Mouse (Mus musculus) liver, embryonic 12.5 days (tissue): ENCODE results near the gene Crcp. TPM values are rescaled to one million over a fixed set of nuclear protein-coding genes. Genes with fewer than 3 reads are reported as not detected.

Experiments used
- ATAC-seq: fragments of 200-750 bp; cut with Nextera tagmentation; 2 replicates; pipeline ENCODE4 v1.8.0; 2017; ENCODE audit warnings: moderate number of reproducible peaks, mild to moderate bottlenecking, moderate library complexity
- H3K27ac ChIP-seq: fragments of 300-500 bp; sonication (generic); 2 replicates; pipeline ENCODE4 v1.5.1; 2016; ENCODE audit warnings: mild to moderate bottlenecking
- H3K27me3 ChIP-seq: fragments of 300-500 bp; sonication (generic); replicated peaks from 2 replicates; pipeline ENCODE4 v1.6.1; 2016; ENCODE audit warnings: mild to moderate bottlenecking, moderate library complexity
- H3K36me3 ChIP-seq: fragments of 300-500 bp; sonication (generic); 2 replicates; pipeline ENCODE4 v1.6.1; 2016; ENCODE audit warnings: mild to moderate bottlenecking, moderate library complexity
- H3K4me1 ChIP-seq: fragments of 300-500 bp; sonication (generic); 2 replicates; pipeline ENCODE4 v1.6.1; 2016
- H3K4me2 ChIP-seq: fragments of 300-500 bp; sonication (generic); 2 replicates; pipeline ENCODE4 v1.6.1; 2016; ENCODE audit warnings: mild to moderate bottlenecking, moderate library complexity
- H3K4me3 ChIP-seq: fragments of 300-500 bp; sonication (generic); 2 replicates; pipeline ENCODE4 v1.5.1; 2016; ENCODE audit warnings: mild to moderate bottlenecking, moderate library complexity
- H3K9ac ChIP-seq: fragments of 300-500 bp; sonication (generic); 2 replicates; pipeline ENCODE4 v1.6.1; 2016; ENCODE audit warnings: mild to moderate bottlenecking, moderate library complexity
- H3K9me3 ChIP-seq: fragments of 300-500 bp; sonication (generic); replicated peaks from 2 replicates; pipeline ENCODE4 v1.6.1; 2016; ENCODE audit warnings: mild to moderate bottlenecking, moderate library complexity
- WGBS: fragments of 180-500 bp; shearing (Covaris S2); methylation state at CpG from one replicate; pipeline ENCODE4 v1.1.7; 2016; ENCODE audit not compliant: insufficient replicate concordance; 5-methylcytosine and 5-hydroxymethylcytosine counted together
- polyA plus RNA-seq: library from polyadenylated mRNA; unstranded; fragments of >200 nt; fragmentation: Nextera tagmentation; extraction: Ambion mirVana; gene quantifications from 2 replicates; pipeline ENCODE4 v1.2.1, GENCODE M21; 2016

Crcp gene
- polyA plus RNA-seq, 1 experiment from 2014 or later = 34.7 TPM

DNA sequence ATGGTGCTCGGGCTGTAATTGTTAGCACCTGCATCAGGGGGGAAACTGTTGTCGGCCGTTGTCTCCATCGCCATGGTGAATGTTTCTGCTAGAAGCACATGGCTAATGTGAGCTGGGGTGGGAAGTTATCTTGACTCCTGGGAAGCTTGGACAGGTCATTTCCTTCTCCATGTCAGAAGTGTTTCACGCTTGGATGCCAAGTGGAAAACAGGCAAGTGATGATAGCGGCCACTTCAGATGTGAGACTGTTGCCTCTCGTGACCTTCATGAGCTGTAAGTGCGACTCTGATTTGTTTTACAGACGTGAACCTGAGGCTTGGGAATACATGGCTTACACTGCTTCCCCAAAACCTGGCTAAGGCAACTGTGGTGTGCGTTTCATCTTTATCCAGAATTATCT is 17.5 kb downstream of the Crcp start:
- peaks cover 94% of the 10 kb centered on the region for H3K36me3 ChIP-seq
- no peaks in the 10 kb centered on the region for H3K27me3 ChIP-seq
- H3K4me2 ChIP-seq = no peak overlapping the region
- no peak for ATAC-seq
- H3K4me1 ChIP-seq = no peaks in the 10 kb centered on the region
- no peak overlapping the region for H3K27ac ChIP-seq
- H3K4me3 ChIP-seq = no peak overlapping the region
- WGBS = 89% methylated on average over 10 of the region's 10 CpGs
- H3K9me3 ChIP-seq = no peaks in the 10 kb centered on the region
- no peak overlapping the region for H3K9ac ChIP-seq

DNA sequence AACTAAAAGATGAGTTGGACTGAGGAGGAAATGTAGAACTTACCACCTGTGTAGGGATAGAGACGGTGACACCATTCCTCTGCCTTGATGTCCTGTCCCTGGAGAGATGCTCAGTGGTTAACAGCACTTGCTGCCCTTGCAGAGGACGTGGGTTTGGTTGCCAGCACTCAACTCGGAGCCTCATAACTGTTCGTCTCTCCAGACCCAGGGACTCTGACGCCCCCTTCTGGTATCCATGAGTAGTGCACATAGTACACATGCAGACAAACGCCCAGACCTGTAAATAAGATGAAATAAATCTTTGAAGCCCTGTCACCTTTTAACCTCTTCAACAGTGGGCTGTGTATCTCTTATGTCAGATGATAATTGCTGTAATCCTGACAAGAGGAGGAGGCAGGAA is 17.9 kb downstream of the Crcp start:
- no peaks in the 10 kb centered on the region for H3K4me1 ChIP-seq
- H3K4me2 ChIP-seq = no peak overlapping the region
- no peak overlapping the region for H3K4me3 ChIP-seq
- no peak overlapping the region for H3K27ac ChIP-seq
- no peak overlapping the region for H3K9ac ChIP-seq
- peaks cover 92% of the 10 kb centered on the region for H3K36me3 ChIP-seq
- H3K27me3 ChIP-seq = no peaks in the 10 kb centered on the region
- WGBS = 71% methylated on average over 6 of the region's 6 CpGs
- H3K9me3 ChIP-seq = no peaks in the 10 kb centered on the region
- no peak for ATAC-seq

DNA sequence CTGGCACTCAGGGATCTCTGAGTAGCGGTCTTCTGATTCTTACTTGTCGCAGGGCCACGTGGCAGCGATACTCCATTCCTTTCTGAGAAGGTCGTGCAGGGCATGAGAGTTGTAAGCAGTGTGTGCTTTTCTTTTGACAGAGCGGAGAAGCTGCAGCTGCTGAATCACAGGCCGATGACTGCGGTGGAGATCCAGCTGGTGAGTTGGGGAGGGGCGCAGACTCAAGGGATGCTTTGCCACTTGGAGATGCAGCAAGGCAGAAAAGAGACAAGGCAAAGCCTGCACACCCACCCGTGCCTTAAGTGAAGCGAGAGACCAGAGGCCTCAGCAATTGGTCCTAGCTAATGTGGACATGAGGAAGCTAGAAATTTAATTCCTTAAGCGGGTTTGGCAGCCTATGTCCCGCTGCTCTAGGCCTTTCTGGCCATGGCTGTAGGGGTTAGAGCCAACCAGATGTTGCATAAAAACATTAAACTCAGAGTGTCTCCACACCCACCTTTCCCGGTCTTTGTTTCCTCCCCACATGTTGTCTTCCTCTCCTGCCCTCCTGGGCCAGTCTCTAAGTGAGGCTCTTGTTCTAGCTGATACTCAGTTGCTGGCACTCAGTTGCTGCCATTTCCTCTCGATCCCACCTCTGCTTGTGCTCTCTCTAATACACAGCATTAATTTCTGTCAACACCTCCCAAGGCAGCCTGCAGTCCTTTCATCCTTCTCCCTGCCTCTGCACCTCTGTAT is 19.9 kb downstream of the Crcp start:
- Histone ChIP-seq H3K27me3 (no peaks in the 10 kb centered on the region), H3K4me3 (no peak overlapping the region), H3K36me3 (peaks cover 87% of the 10 kb centered on the region), H3K9me3 (no peaks in the 10 kb centered on the region), H3K27ac (no peak overlapping the region), H3K9ac (no peak overlapping the region), H3K4me2 (no peak overlapping the region), H3K4me1 (peaks cover 12% of the 10 kb centered on the region)
- 90% methylated on average over 15 of the region's 15 CpGs for WGBS
- no peak for ATAC-seq

DNA sequence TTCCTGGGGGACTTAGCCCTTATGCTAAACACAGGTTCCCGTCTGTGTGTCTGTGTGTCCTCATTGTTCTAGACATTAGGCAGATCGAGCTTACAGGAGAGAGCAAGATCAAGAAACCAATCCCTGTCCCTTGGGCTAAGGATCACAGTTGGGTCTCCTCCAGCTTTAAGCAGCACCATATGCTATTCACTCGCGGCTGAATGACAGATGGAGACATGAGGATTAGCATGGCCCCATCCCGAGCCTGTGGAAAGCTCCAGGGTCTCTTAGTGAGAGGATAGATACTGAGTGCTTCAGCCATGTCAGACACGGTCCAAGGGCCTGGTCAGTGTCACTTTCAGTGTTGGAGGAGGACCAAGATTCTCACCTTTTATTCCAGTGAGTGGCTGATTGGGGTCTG is 21.3 kb downstream of the Crcp start:
- H3K27me3 ChIP-seq = no peaks in the 10 kb centered on the region
- no peak overlapping the region for H3K4me2 ChIP-seq
- no peaks in the 10 kb centered on the region for H3K9me3 ChIP-seq
- no peak for ATAC-seq
- H3K4me1 ChIP-seq = peaks cover 15% of the 10 kb centered on the region
- no peak overlapping the region for H3K4me3 ChIP-seq
- 70% methylated on average over 6 of the region's 6 CpGs for whole genome bisulfite sequencing
- no peak overlapping the region for H3K27ac ChIP-seq
- peaks cover 85% of the 10 kb centered on the region for H3K36me3 ChIP-seq
- no peak overlapping the region for H3K9ac ChIP-seq

DNA sequence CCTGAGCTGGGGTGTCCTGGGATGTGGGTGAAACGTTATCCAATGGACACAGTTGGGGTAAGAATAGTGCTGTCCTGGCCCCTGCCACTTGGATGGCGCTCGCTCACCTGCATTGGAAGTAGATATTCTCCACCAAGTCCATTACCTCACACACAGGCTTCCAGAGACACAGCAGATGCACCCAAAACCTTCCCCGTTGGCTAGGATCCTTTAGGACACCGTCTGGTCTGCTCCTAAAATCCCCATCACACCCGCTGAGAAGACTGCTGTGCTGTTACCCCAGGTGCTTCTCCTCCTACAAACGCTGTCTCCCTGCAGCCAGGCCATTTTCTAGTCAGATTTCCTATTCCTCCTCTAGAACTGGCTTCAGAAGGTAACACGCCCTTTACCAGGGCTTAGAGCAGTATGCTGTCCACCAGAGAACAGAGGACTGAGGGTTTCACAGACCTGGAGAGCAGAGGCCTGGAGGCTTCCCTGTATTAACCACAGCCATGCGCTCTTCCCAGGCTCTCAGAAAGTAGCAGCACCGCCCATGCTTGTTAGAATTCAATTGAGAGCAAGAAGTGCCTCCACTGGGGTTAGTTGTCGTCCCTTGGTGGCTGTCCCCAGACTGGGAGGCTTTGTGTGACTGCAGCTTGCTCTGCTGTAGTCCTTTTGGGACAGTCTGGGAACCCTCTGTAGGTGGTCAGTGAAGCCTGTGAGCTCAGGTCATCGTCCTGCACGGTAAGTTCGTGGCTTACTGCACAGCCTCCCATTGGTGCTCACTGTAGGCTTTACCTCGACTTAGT is 22.2 kb downstream of the Crcp start:
- Histone ChIP-seq H3K36me3 (peaks cover 80% of the 10 kb centered on the region), H3K4me1 (peaks cover 23% of the 10 kb centered on the region), H3K9me3 (no peaks in the 10 kb centered on the region), H3K27me3 (no peaks in the 10 kb centered on the region), H3K9ac (no peak overlapping the region), H3K4me2 (no peak overlapping the region), H3K27ac (no peak overlapping the region), H3K4me3 (no peak overlapping the region)
- ATAC-seq = no peak
- 86% methylated on average over 15 of the region's 15 CpGs for WGBS

DNA sequence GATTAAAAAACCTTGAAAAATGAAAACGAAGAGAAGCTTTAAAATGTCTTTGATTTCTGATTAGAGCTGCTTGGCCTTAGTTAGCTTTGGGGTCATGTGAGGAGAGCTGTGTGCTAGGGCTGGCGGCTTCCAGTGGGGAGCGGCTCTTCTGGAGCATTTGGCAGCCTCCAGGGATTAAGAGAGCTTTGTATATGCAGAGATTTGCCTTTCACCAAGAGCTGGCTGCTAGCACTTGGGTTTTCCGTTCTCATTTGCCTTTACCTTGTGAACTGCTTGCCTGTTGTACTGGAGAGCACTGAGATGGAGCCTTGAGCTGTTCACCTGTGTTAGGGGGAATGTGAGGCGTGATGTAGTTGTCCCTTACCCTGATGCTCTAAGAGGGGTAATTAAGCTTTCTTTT is 23.4 kb downstream of the Crcp start:
- H3K9ac ChIP-seq = no peak overlapping the region
- peaks cover 26% of the 10 kb centered on the region for H3K4me1 ChIP-seq
- no peak overlapping the region for H3K27ac ChIP-seq
- 81% methylated on average over 5 of the region's 5 CpGs for WGBS
- no peak for ATAC-seq
- peaks cover 70% of the 10 kb centered on the region for H3K36me3 ChIP-seq
- H3K4me2 ChIP-seq = no peak overlapping the region
- H3K27me3 ChIP-seq = no peaks in the 10 kb centered on the region
- no peak overlapping the region for H3K4me3 ChIP-seq
- no peaks in the 10 kb centered on the region for H3K9me3 ChIP-seq

DNA sequence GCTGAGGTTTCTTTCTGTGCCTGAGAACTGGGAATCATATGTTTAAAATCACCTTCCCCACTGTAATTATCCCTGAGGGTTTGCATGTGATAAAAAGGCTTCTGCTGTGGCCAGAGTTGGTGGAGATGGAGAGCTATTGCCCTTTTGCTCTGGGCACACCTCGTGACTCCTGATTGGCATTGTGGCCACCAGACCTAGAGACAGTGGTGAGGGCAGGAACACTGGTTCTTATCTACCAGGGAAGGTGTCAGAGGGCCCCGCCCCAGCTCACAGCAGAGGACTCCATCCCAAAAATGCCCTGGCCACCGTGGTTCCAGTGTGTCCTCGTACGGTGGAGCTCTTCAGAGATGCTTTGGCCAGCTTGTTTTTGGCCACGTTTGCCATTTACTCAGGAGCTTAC is 23.9 kb downstream of the Crcp start:
- no peak for ATAC-seq
- no peaks in the 10 kb centered on the region for H3K9me3 ChIP-seq
- no peak overlapping the region for H3K4me3 ChIP-seq
- no peak overlapping the region for H3K27ac ChIP-seq
- H3K4me2 ChIP-seq = no peak overlapping the region
- peaks cover 26% of the 10 kb centered on the region for H3K4me1 ChIP-seq
- H3K36me3 ChIP-seq = peaks cover 70% of the 10 kb centered on the region
- H3K9ac ChIP-seq = no peak overlapping the region
- 75% methylated on average over 6 of the region's 6 CpGs for WGBS
- H3K27me3 ChIP-seq = no peaks in the 10 kb centered on the region

DNA sequence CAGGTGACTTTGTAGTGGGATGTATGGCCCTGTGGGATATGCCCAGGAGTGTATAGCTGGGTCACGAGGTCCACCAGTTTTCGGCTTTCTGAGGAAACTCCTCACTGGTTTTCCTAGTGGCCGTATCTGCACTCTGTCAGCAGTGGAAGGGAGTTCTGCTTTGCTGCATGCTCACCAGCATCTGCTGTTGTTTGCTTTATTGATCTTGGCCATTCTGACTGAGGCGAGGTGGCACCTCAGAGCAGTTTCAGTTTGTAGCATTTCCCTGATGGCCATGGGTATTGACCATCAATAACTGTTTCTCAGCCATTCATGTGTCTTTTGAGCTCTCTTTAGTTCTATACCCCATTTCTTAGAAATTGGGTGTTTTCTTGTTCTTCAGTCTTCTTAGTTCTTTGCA is 26.6 kb downstream of the Crcp start:
- H3K4me1 ChIP-seq = peaks cover 26% of the 10 kb centered on the region
- ATAC-seq = no peak
- H3K9ac ChIP-seq = no peak overlapping the region
- H3K4me2 ChIP-seq = no peak overlapping the region
- H3K9me3 ChIP-seq = no peaks in the 10 kb centered on the region
- H3K4me3 ChIP-seq = no peak overlapping the region
- no peaks in the 10 kb centered on the region for H3K27me3 ChIP-seq
- H3K36me3 ChIP-seq = peaks cover 73% of the 10 kb centered on the region
- WGBS = 76% methylated on average over 4 of the region's 4 CpGs
- H3K27ac ChIP-seq = no peak overlapping the region

DNA sequence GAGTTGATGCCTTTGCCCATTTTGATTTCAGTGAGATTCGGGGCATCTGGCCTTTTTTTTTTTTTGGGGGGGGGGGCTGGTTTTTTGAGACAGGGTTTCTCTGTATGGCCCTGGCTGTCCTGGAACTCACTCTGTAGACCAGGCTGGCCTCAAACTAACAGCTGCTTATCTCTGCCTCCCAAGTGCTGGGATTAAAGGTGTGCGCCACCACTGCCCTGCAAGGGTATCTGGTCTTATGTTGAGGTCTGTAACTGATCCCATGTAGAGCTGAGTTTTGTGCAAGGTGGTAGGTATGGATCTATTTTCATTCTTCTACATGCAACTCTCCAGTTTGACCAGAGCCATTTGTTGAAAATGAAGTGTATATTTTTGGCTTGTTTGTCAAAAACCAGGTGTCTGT is 27.2 kb downstream of the Crcp start:
- peaks cover 26% of the 10 kb centered on the region for H3K4me1 ChIP-seq
- WGBS = 53% methylated on average over 2 of the region's 2 CpGs
- ATAC-seq = peak; percentile 47; the same call in 1 of the 2 replicates
- no peaks in the 10 kb centered on the region for H3K9me3 ChIP-seq
- H3K9ac ChIP-seq = no peak overlapping the region
- no peak overlapping the region for H3K4me3 ChIP-seq
- H3K4me2 ChIP-seq = no peak overlapping the region
- no peak overlapping the region for H3K27ac ChIP-seq
- H3K27me3 ChIP-seq = no peaks in the 10 kb centered on the region
- peaks cover 71% of the 10 kb centered on the region for H3K36me3 ChIP-seq

DNA sequence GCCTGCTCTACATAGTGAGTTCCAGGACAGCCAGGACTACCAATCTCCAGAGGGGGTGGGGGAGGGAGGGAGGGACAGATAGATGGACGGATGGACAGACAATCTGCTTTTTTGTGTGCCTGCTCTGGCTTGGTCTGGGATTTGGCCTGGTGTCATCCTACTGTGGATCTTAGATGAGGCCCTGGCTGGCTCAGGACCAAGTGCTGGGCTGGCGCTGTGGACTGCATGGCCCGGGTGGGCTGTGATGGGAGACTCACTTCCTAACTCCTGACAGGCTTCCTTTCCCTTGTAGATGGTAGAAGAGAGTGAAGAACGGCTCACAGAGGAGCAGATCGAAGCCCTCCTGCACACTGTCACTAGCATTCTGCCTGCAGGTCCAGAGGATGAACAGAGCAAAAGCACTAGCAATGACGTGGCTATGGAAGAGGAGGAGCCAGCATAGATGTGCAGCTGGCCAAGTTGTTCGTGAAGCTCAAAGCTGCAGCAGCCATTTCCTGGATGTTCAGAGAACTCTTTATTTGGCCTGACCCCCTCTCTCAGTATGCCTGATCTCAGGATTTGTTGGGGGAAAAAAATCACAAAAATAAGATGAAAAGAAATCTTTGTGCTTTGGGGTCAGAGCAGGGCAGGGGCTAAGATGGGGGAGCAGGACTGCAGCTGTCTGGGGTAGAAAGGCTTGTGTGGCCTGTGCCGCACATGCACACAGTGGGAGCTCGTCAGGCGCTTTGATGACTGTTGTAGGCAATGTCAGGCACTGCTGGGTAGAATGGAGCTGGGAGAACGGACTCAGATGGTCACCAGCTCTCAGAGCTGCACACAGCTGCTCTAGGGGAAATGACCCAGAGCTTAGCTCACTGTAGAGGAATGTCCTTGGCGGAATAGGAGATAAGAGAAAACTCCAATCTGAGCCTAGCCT is 30.6 kb downstream of the Crcp start:
- H3K36me3 ChIP-seq = peaks cover 51% of the 10 kb centered on the region
- ATAC-seq = peak; percentile 34
- H3K9me3 ChIP-seq = no peaks in the 10 kb centered on the region
- H3K27me3 ChIP-seq = no peaks in the 10 kb centered on the region
- no peak overlapping the region for H3K27ac ChIP-seq
- H3K4me2 ChIP-seq = no peak overlapping the region
- H3K9ac ChIP-seq = no peak overlapping the region
- peaks cover 14% of the 10 kb centered on the region for H3K4me1 ChIP-seq
- 80% methylated on average over 12 of the region's 12 CpGs for WGBS
- no peak overlapping the region for H3K4me3 ChIP-seq

DNA sequence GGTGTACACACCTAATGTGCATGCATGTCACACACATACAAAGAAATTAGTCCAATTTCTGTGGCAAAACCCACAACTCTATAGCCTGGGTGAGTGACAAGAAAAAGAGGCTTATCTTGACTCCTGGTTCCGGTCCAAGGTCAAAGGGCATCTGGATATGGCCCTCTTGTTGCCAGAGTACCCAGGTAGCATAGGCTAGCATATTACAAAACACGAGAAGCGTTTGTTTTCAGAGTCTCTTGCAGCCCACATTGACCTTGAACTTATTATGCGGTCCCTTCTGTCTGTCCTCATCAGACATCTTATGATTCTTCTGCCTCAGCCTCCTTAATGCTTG is 31.2 kb downstream of the Crcp start:
- Histone ChIP-seq H3K36me3 (peaks cover 45% of the 10 kb centered on the region), H3K27me3 (no peaks in the 10 kb centered on the region), H3K4me2 (no peak overlapping the region), H3K27ac (no peak overlapping the region), H3K9ac (no peak overlapping the region), H3K4me1 (peaks cover 12% of the 10 kb centered on the region), H3K4me3 (no peak overlapping the region), H3K9me3 (no peaks in the 10 kb centered on the region)
- ATAC-seq = peak; percentile 24
- WGBS = 79% methylated on average over 4 of the region's 4 CpGs

DNA sequence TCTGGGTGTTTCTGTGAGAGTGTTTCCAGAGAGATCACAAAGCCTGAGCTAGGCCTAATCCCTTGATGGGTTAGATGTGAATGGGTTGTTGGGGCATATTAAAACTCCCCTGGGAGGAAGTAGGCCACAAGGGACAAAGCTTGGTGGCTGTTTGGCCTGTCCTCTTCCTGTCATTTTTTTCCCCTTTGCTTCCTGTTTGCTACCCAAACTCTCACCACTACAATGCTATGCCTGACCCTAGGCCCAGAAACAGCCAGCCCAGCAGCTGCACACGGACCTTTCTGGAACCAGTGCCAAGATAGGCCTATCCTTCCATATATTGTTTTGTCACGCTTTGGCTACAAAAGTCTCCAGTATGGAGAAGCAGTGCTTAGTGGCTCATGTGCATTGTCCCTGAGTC is 33.0 kb downstream of the Crcp start:
- 49% methylated on average over 2 of the region's 2 CpGs for WGBS
- Histone ChIP-seq H3K9me3 (no peaks in the 10 kb centered on the region), H3K9ac (no peak overlapping the region), H3K4me1 (no peaks in the 10 kb centered on the region), H3K4me2 (no peak overlapping the region), H3K36me3 (peaks cover 41% of the 10 kb centered on the region), H3K4me3 (no peak overlapping the region), H3K27me3 (no peaks in the 10 kb centered on the region), H3K27ac (no peak overlapping the region)
- ATAC-seq = no peak
